Mouse (Mus musculus) gastrocnemius, adult 2 months (tissue): ENCODE measurements around the gene Clic6. TPM values are rescaled to one million over a fixed set of nuclear protein-coding genes. Genes with fewer than 3 reads are reported as not detected.

ENCODE experiments used
- DNase-seq: peaks from one replicate; pipeline ENCODE4 v3.0.0; 2022
- H3K27ac ChIP-seq: fragments of 200-600 bp; 2 replicates; pipeline ENCODE4 v1.8.1; 2022; ENCODE audit warnings: mild to moderate bottlenecking
- H3K4me3 ChIP-seq: fragments of 200-600 bp; 2 replicates; pipeline ENCODE4 v1.8.1; 2022; ENCODE audit warnings: mild to moderate bottlenecking, moderate library complexity
- CTCF ChIP-seq: fragments of 200-600 bp; IDR thresholded peaks from 2 replicates; pipeline ENCODE4 v1.8.1; 2022; ENCODE audit warnings: antibody characterized with exemption, mild to moderate bottlenecking, moderate library complexity
- intact Hi-C: fragments of 180-260 bp; cut with DNase I; formaldehyde crosslinking; loops from one replicate; pipeline ENCODE4 v1.15.1; 2025
- total RNA-seq, 2 experiments: library from RNA; stranded (reverse); gene quantifications; 2 replicates each; pipeline ENCODE4 v1.2.3; 2021

Gene Clic6
- total RNA-seq, 2 experiments from 2014 or later = not detected

- intact Hi-C loops = no loop called here
- TF ChIP-seq CTCF = no peak
- Histone ChIP-seq H3K4me3 (no peak overlapping the region), H3K27ac (no peak overlapping the region)
- DNase-seq = no peak
Observed at GRCm38 (mm10) chr16:92552106-92552382, 66.5 kb downstream of the Clic6 start.

DNA sequence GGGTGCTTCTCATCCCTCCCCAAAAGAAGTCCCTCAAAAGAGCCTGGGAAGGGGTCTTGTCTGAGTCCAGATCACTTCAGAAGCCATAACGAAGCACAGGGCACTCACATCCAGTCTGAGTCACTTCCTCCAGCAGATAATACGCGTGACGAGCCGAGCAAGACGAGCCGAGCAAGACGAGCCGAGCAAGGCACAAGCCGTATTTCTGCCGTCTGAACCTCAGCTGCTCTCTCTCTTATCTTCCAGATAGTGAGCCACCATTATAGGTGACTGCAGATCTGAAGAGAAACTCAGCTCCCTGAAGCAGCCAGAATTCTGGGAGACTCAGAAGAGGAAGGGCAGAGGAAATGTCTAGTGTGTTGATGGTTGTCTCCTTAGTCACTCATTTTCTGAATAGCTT is 67.3 kb downstream of the Clic6 start:
- TF ChIP-seq CTCF = no peak
- H3K27ac ChIP-seq = no peak overlapping the region
- no peak overlapping the region for H3K4me3 ChIP-seq
- no peak for DNase-seq
- intact Hi-C loops = no loop called here

- TF ChIP-seq CTCF = no peak
- intact Hi-C loops = no loop called here
- no peak overlapping the region for H3K4me3 ChIP-seq
- no peak for DNase-seq
- H3K27ac ChIP-seq = no peak overlapping the region
Observed at GRCm38 (mm10) chr16:92555051-92555450, 69.5 kb downstream of the Clic6 start.

- Histone ChIP-seq H3K4me3 (peak overlapping the region; percentile 48), H3K27ac (peak overlapping the region; percentile 62)
- intact Hi-C loops = loop anchor here (2.0 to 5.0 kb wide), 3 partner anchors 134 to 887 kb away; no protein-coding TSS in a partner anchor
- DNase-seq = no peak
- no peak for TF ChIP-seq CTCF
Observed at GRCm38 (mm10) chr16:92565291-92565690, 79.8 kb downstream of the Clic6 start.

- DNase-seq = peak; percentile 85
- Histone ChIP-seq H3K27ac (peak overlapping the region; percentile 62), H3K4me3 (peak overlapping the region; percentile 48)
- intact Hi-C loops = loop anchor here (2.0 to 5.0 kb wide), 4 partner anchors 133 to 887 kb away; no protein-coding TSS in a partner anchor
- TF ChIP-seq CTCF = peak; percentile 94
Observed at GRCm38 (mm10) chr16:92565708-92566107, 80.2 kb downstream of the Clic6 start.

DNA sequence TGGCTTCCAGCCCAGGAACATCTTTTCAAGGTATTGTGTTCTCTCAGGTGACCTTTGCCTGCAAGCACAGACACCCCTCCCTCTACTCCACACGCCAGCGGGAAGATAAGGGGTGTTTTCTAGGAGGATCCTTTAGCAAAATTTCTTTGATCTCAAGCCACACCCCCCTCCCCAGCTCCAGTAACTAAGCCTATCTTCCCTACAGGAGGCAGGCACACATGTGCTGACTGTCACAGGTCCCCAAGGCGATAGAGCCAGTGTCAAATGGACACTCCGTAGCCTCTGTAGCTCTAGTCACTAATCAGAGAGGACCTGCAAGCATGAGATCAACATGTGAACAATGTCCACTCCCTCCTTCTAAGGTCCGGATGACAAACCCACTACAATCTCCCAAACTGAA is 80.6 kb downstream of the Clic6 start:
- Histone ChIP-seq H3K4me3 (no peak overlapping the region), H3K27ac (no peak overlapping the region)
- intact Hi-C loops = loop anchor here (2.0 to 5.0 kb wide), 3 partner anchors 571 to 886 kb away; no protein-coding TSS in a partner anchor
- DNase-seq = no peak
- TF ChIP-seq CTCF = no peak

- no peak for TF ChIP-seq CTCF
- DNase-seq = no peak
- H3K4me3 ChIP-seq = no peak overlapping the region
- H3K27ac ChIP-seq = no peak overlapping the region
- intact Hi-C loops = no loop called here
Observed at GRCm38 (mm10) chr16:92571246-92571645, 85.7 kb downstream of the Clic6 start.

- no peak for DNase-seq
- intact Hi-C loops = no loop called here
- no peak overlapping the region for H3K4me3 ChIP-seq
- no peak overlapping the region for H3K27ac ChIP-seq
- TF ChIP-seq CTCF = no peak
Observed at GRCm38 (mm10) chr16:92573193-92573592, 87.7 kb downstream of the Clic6 start.

GRCm38 (mm10) chr16:92575792-92576191 is 90.3 kb downstream of the Clic6 start:
- H3K27ac ChIP-seq = no peak overlapping the region
- intact Hi-C loops = no loop called here
- TF ChIP-seq CTCF = no peak
- no peak for DNase-seq
- H3K4me3 ChIP-seq = no peak overlapping the region

- Histone ChIP-seq H3K4me3 (no peak overlapping the region), H3K27ac (no peak overlapping the region)
- TF ChIP-seq CTCF = no peak
- no peak for DNase-seq
- intact Hi-C loops = no loop called here
Observed at GRCm38 (mm10) chr16:92577381-92577780, 91.8 kb downstream of the Clic6 start.

DNA sequence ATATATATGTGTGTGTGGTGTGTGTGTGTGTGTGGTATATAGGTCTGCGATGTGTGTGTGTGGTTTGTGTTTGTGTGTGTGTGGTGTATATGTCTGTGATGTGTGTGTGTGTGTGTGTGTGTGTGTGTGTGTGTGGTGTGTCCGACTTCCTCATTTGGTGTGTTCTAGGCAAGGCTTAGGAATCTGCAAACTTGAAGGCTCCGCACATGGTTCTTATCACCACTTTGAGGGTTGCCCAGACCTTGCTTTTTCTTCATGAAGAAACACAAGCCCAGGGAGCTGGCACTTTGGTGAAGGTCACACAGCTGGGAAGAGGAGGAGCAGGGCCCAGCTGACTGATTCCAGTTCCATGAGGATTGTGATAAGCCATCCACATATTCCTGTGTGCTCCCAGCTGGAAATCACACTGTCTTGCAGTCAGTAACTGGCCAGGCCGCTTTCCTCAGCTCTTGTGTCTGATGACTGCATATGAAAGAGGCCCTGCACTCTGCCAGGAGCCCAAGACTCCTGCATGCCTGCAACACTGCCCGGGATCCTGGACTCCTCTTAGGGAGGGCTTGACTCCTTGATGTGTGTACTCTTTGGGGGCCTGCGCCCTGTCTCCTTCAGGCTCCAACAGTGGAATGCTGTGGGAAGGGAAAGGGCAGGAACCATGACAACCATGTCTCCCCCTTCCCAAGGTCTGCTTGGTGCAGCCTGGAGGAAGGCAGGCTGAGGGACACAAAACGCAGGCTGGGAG is 93.5 kb downstream of the Clic6 start:
- no peak for DNase-seq
- intact Hi-C loops = no loop called here
- H3K27ac ChIP-seq = no peak overlapping the region
- no peak overlapping the region for H3K4me3 ChIP-seq
- TF ChIP-seq CTCF = no peak

DNA sequence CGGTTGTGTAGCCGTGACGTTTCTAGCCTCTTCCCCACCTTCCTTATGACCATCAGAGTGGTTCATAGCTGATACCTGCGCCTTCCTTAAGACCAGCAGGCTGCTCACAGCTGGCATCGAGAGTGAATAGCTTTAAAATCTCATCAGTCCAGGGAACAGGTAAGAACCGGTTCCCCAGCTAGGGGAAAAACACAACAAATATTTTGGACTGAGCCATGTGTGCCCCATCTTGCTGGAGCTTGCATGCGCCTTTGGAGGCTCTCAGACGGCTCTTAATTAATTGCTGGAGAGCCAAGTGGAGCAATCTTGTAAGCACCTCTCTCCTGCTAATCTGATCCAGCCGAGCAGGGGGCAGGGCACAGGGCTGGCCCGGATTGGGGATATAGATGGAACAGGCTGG is 95.4 kb downstream of the Clic6 start:
- Histone ChIP-seq H3K4me3 (no peak overlapping the region), H3K27ac (no peak overlapping the region)
- no peak for DNase-seq
- TF ChIP-seq CTCF = no peak
- intact Hi-C loops = no loop called here

GRCm38 (mm10) chr16:92581767-92582166 is 96.2 kb downstream of the Clic6 start:
- TF ChIP-seq CTCF = no peak
- no peak for DNase-seq
- H3K27ac ChIP-seq = no peak overlapping the region
- intact Hi-C loops = no loop called here
- no peak overlapping the region for H3K4me3 ChIP-seq

- DNase-seq = no peak
- no peak overlapping the region for H3K4me3 ChIP-seq
- TF ChIP-seq CTCF = no peak
Observed at GRCm38 (mm10) chr16:92587836-92588235, 102.3 kb downstream of the Clic6 start.

More at GRCm38 (mm10) chr16:92587836-92588235, 102.3 kb downstream of the Clic6 start:
- no peak overlapping the region for H3K27ac ChIP-seq
- intact Hi-C loops = no loop called here

Other genes starting within 250 kb of the Clic6 start
- not detected for gene Kcne2, start 193.3 kb upstream of the Clic6 start, total RNA-seq
- gene Smim11, start 184.4 kb upstream of the Clic6 start, total RNA-seq = 10 to 100 TPM; 62.7 to 83.8 TPM
- not detected for gene Fam243, start 164.3 kb upstream of the Clic6 start, total RNA-seq
- gene Kcne1, start 126.3 kb upstream of the Clic6 start, total RNA-seq = not detected
- gene Rcan1, start 14.9 kb upstream of the Clic6 start, total RNA-seq = 10 to 100 TPM; 76.4 to 93.3 TPM